Mouse (Mus musculus): ENCODE results near the gene Galnt15.

- no peak for TF ChIP-seq CTCF (IDR thresholded peaks at IDR 0.05; ENCODE audit: control insufficient read depth, insufficient read depth, low read length)
- TF ChIP-seq POLR2A (IDR thresholded peaks at IDR 0.05; ENCODE audit: borderline replicate concordance, control insufficient read depth, low read depth, low read length) = no peak
Measured at GRCm38 (mm10) chr14:32073211-32073685, 44.5 kb downstream of the Galnt15 start.

Data from bone marrow, adult 2 months (tissue).